Mouse (Mus musculus) spleen, adult 2 months (tissue): ENCODE results near the gene Unc5c. TPM values are rescaled to one million over a fixed set of nuclear protein-coding genes. Genes with fewer than 3 reads are reported as not detected.

Experiments used
- DNase-seq, 2 experiments: peaks; one replicate each; pipeline versions ENCODE4 v3.0.0 to v3.0.0-alpha.2; 2012 to 2021; ENCODE audit warnings: low spot score in 2 of 2, low read depth in 1 of 2
- H3K27ac ChIP-seq: fragments of 200-500 bp; 2 replicates; pipeline ENCODE4 v1.5.1; 2012; ENCODE audit warnings: low read length, inconsistent platforms; ENCODE audit not compliant: insufficient read depth
- H3K27me3 ChIP-seq: fragments of 200-500 bp; 2 replicates; pipeline ENCODE4 v1.6.1; 2012; ENCODE audit warnings: mild to moderate bottlenecking, moderate library complexity, low read length, inconsistent platforms; ENCODE audit not compliant: control insufficient read depth, insufficient read depth
- H3K36me3 ChIP-seq: fragments of 200-500 bp; 2 replicates; pipeline ENCODE4 v1.6.1; 2012; ENCODE audit warnings: mild to moderate bottlenecking, low read length, inconsistent platforms; ENCODE audit not compliant: control insufficient read depth, insufficient read depth
- H3K4me1 ChIP-seq: fragments of 200-500 bp; 2 replicates; pipeline ENCODE4 v1.6.1; 2011; ENCODE audit warnings: inconsistent platforms; ENCODE audit not compliant: control insufficient read depth, insufficient read depth, insufficient read length
- H3K4me3 ChIP-seq: fragments of 200-500 bp; 2 replicates; pipeline ENCODE4 v1.5.1; 2011; ENCODE audit warnings: mild to moderate bottlenecking, inconsistent platforms; ENCODE audit not compliant: insufficient read depth, insufficient read length; ENCODE audit errors: extremely low read depth
- CTCF ChIP-seq: fragments of 200-500 bp; IDR thresholded peaks from 2 replicates; pipeline ENCODE4 v1.5.1; 2011; ENCODE audit warnings: mild to moderate bottlenecking, inconsistent platforms; ENCODE audit not compliant: insufficient read depth, insufficient read length, insufficient replicate concordance; ENCODE audit errors: extremely low read depth
- POLR2A ChIP-seq: fragments of 200-500 bp; IDR thresholded peaks from 2 replicates; pipeline ENCODE4 v1.6.1; 2011; ENCODE audit warnings: low read depth, low read length, inconsistent platforms
- WGBS: fragments of 180-500 bp; shearing (Covaris S2); methylation state at CpG from one replicate; pipeline ENCODE4 v1.1.7; 2018; 5-methylcytosine and 5-hydroxymethylcytosine counted together
- polyA plus RNA-seq: library from polyadenylated mRNA; depleted of rRNA; stranded (reverse); fragments of >200 nt; gene quantifications from 2 replicates; pipeline ENCODE4 v1.2.3, GENCODE M21; 2012

The Unc5c gene
- polyA plus RNA-seq, 1 experiment: 0.34 TPM

DNA sequence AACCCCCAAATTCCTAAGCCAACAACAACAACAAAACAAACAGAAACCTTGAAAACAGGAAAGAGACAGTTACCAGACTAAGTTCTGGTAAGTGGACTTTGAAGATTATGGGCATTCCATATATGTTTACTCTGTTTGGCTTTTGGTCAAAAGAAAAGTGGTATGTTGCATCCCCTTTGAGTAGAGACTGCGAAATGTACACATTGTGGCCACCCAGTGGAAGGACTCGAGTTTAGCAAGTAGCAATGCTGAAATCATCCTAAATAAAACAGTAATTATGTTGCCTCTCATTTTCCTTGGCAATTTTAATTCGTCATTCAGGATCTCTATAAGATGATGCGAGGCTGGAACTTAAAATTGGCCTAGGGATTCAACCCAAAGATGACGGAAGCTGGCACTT is 8.2 kb downstream of the Unc5c start:
- no peaks in the 10 kb centered on the region for H3K27me3 ChIP-seq
- WGBS: 73% methylated on average over 5 of the region's 5 CpGs
- TF ChIP-seq POLR2A (no peak), CTCF (no peak)
- no peak for DNase-seq
- H3K36me3 ChIP-seq: no peaks in the 10 kb centered on the region
- no peaks in the 10 kb centered on the region for H3K4me1 ChIP-seq
- no peak overlapping the region for H3K27ac ChIP-seq
- no peak overlapping the region for H3K4me3 ChIP-seq

DNA sequence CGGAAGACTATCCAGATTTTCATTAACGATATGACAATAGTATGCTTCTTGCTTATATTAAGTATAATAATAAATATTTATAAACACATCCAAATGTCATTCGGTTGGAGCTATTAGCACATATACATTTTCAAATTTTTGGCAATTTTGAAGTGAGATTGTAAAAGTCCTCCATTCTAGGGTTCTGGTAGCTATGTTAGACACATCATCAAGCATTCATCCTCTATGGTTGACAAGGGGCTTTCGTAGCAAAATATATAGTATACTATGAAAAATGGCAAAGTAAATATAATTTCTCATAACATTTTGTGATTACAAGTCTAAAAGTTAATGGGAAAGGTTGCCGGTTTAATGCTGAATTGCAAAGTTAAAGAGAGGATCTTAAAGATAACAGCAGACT is 10.4 kb downstream of the Unc5c start:
- Histone ChIP-seq H3K4me1 (no peaks in the 10 kb centered on the region), H3K27me3 (no peaks in the 10 kb centered on the region), H3K36me3 (no peaks in the 10 kb centered on the region), H3K27ac (no peak overlapping the region), H3K4me3 (no peak overlapping the region)
- TF ChIP-seq POLR2A (no peak), CTCF (no peak)
- WGBS: 88% methylated on average over 5 of the region's 5 CpGs
- DNase-seq: no peak

DNA sequence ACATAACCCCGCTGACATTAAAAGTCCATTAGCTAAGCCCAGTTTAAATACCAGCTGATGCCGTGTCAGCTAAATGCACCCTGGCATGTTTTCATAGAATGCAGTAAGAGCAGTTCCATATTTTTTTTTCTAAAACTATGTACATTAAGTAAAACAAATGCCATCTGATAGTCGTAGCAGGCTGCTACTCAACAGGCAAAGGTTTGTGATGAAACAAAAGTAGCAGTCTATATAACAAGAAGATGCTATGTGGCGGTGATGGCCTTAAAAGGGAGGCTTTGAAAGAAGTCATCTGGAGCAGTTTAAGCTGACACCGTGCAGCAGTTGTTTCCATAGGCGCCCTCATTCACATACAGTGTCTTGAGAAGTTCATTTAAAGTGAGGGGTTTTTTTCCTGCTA is 10.9 kb downstream of the Unc5c start:
- no peaks in the 10 kb centered on the region for H3K4me1 ChIP-seq
- H3K4me3 ChIP-seq: no peak overlapping the region
- H3K27ac ChIP-seq: no peak overlapping the region
- DNase-seq: no peak
- H3K36me3 ChIP-seq: no peaks in the 10 kb centered on the region
- 79% methylated on average over 6 of the region's 6 CpGs for WGBS
- no peaks in the 10 kb centered on the region for H3K27me3 ChIP-seq
- TF ChIP-seq CTCF: no peak
- no peak for TF ChIP-seq POLR2A

- Histone ChIP-seq H3K27me3 (no peaks in the 10 kb centered on the region), H3K27ac (no peak overlapping the region), H3K4me3 (no peak overlapping the region), H3K36me3 (no peaks in the 10 kb centered on the region), H3K4me1 (no peaks in the 10 kb centered on the region)
- DNase-seq: no peak
- no peak for TF ChIP-seq POLR2A
- no peak for TF ChIP-seq CTCF
- 62% methylated on average over 3 of the region's 3 CpGs for WGBS
These were observed 11.7 kb downstream of the Unc5c start for GRCm38 (mm10) chr3:141476670-141477069.

GRCm38 (mm10) chr3:141482465-141482864 is 17.4 kb downstream of the Unc5c start:
- Histone ChIP-seq H3K4me1 (no peaks in the 10 kb centered on the region), H3K27ac (no peak overlapping the region), H3K4me3 (no peak overlapping the region), H3K27me3 (no peaks in the 10 kb centered on the region), H3K36me3 (no peaks in the 10 kb centered on the region)
- TF ChIP-seq POLR2A (no peak), CTCF (no peak)
- 88% methylated on average over 4 of the region's 4 CpGs for WGBS
- no peak for DNase-seq

DNA sequence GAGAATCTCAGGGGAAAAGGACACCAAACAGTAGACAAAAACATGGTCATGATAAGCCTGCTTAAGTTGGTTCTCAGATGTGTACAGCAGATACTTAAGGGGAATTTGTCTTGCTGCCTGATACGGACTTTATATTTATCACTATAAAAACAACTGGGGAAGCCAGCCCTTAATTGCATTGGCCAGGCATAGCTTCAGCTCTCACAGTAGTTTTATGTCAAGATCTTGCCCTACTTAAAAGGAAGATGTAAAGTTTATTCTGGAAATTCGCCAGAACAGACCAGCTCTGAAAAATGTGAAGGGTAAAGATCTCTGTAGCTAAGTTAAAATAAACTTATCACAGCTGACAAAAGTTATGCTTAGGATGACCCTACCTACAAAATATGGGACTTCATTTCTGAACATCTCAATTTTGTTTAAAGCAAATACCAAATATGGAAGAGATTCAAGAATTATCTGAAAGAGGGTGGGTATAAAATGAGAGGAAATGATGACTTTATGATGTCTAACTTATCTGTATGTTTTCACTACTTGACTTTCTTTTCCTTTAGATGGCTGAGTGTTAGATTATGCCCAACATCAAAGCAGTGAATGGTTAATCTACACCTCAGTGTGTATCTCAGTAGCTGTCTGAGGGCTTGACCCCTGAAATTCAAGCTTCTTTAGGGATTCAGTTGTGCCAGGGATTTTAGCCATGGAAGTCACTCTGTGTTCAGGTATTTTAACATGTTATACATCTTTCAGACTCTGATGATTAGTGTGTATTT is 18.8 kb downstream of the Unc5c start:
- no peak for DNase-seq
- TF ChIP-seq CTCF (no peak), POLR2A (no peak)
- 78% methylated on average over 2 of the region's 2 CpGs for WGBS

GRCm38 (mm10) chr3:141485218-141485617 is 20.2 kb downstream of the Unc5c start:
- WGBS: 88% methylated on average over 4 of the region's 4 CpGs
- DNase-seq: no peak
- H3K4me3 ChIP-seq: no peak overlapping the region
- H3K27ac ChIP-seq: no peak overlapping the region
- no peaks in the 10 kb centered on the region for H3K36me3 ChIP-seq
- H3K27me3 ChIP-seq: no peaks in the 10 kb centered on the region
- no peaks in the 10 kb centered on the region for H3K4me1 ChIP-seq
- TF ChIP-seq CTCF (no peak), POLR2A (no peak)

More for the DNA sequence above, 18.8 kb downstream of the Unc5c start:
- H3K27me3 ChIP-seq: no peaks in the 10 kb centered on the region
- no peak overlapping the region for H3K4me3 ChIP-seq
- H3K36me3 ChIP-seq: no peaks in the 10 kb centered on the region
- no peak overlapping the region for H3K27ac ChIP-seq
- H3K4me1 ChIP-seq: no peaks in the 10 kb centered on the region
